Mouse (Mus musculus) T-helper 2 cell (primary cell): ENCODE measurements around the gene Zfp810.
"Not testable (repeated sequence)": the region's sequence is repeated elsewhere in the genome, so short reads cannot be mapped to it uniquely, and the experiment has no call there.

Source experiments
- in situ Hi-C: fragments of 300-600 bp; cut with MboI, MseI; formaldehyde crosslinking; loops from one replicate; pipeline ENCODE4 v1.15.1; 2025; ENCODE audit warnings: high pct_unique_total_duplicates

Gene Zfp810

GRCm38 (mm10) chr9:22307156-22307919, at the start of gene Zfp810:
Gene Zfp810 (minus strand): TSS chr9:22307648.
- in situ Hi-C loops, result no loop called here

- in situ Hi-C loops, result loop anchor here (25.0 kb wide), 1 partner anchor 1444 kb away; no protein-coding TSS in a partner anchor
Measured at GRCm38 (mm10) chr9:22355919-22356318, 48.5 kb upstream of the Zfp810 start.

DNA sequence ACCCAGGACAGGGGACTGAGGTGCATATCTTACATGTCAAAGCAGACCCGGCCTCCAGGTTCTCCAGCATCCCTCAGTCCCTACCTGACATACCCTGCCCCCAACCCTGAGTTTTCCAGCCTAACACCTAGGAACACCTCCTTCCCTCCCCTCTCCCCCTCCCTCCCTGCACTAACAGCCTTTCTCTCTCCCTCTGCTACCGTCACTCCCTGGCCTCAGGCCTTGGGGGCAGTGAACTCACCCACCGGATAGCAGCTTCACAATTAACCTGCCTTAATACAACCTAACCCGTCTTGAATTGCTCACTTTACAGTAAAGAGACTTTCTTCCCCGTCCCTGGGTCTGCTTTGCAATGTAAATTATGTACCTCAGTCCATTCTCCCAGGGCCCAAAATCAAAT, 46.5 kb upstream of the Zfp810 start:
- in situ Hi-C loops, result loop anchor here (25.0 kb wide), 1 partner anchor 1442 kb away; no protein-coding TSS in a partner anchor

GRCm38 (mm10) chr9:22353465-22353864, 46.0 kb upstream of the Zfp810 start:
- in situ Hi-C loops, result loop anchor here (25.0 kb wide), 1 partner anchor 1441 kb away; no protein-coding TSS in a partner anchor

DNA sequence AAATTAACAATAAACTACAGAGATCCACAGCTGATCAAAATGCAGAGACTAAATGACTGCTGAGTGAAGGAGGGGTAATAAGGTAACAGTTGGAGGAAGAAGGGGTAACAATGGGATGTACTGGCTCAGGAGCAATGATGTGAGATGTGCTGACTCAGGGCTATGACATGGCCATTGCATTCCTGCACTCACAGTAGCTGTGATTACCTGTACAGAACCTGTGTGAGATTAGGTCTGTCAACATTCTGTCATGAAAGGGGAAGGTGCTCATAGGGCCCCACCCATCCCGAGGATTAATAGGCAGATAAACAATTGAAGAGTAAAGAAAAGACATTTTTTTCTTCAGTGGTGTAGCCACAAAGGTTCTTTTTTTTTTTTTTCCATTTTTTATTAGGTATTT, 32.9 kb upstream of the Zfp810 start:
- in situ Hi-C loops, result no loop called here

GRCm38 (mm10) chr9:22337217-22337616, 29.8 kb upstream of the Zfp810 start:
- in situ Hi-C loops, result no loop called here

- in situ Hi-C loops, result no loop called here
Measured at GRCm38 (mm10) chr9:22327475-22328387, 20.3 kb upstream of the Zfp810 start.

DNA sequence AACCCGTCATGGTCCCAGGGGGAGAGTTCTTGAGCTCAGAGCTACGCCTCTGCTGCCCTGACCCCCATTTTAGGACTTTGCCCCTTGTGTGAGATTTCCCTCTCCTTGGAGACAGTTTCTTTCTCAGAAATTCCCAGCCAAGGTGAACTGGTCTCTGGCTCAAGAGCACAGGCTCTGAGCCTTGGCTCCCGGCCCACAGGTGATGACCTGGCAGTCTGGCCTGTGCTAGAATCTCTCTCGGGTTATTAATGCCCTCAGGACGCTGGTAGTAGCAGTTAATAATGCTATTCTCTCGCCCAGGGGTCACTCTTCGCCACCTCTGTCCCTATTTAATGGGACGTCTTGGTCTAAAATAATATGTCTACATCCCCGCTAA, 19.6 kb upstream of the Zfp810 start:
- in situ Hi-C loops, result no loop called here

GRCm38 (mm10) chr9:22324579-22324978, 17.1 kb upstream of the Zfp810 start:
- in situ Hi-C loops, result no loop called here

DNA sequence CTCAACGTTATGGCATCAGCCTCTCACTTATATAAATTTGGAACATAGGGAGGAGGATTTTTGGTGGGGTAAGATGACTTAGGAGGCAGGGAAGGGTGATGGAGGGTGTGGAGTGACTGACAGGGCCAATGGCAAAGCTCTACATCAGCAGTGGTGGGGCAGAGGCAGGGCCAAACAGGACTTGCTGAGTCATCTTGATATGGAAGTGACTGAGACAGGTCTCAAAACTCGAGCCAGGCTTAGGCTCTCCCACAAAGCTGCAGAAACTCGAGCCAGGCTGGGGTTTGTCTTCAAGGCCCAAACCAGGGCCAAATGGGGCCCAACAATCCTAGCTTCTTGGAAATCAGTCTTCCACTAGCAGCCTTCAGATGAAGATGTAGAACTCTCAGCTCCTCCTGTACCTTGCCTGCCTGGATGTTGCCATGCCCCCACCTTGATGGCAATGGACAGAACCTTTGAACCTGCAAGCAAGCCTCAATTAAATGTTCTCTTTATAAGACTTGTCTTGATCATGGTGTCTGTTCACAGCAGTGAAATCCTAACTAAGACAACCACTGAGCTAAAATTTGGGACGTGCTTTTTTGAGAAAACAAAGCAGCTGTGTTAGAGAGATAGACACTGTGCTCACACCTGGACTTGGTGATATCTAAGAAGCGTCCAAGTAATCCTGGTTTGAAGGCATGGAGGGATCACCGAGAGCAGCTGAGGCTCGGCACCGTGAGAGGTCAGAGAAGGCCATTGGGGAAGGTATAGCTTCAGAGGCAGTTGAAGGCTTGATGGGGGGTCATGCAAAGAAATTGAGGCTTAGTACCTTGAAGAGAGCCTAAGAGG, 15.1 kb upstream of the Zfp810 start:
- in situ Hi-C loops, result no loop called here

GRCm38 (mm10) chr9:22319109-22319508, 11.7 kb upstream of the Zfp810 start:
- in situ Hi-C loops, result no loop called here

DNA sequence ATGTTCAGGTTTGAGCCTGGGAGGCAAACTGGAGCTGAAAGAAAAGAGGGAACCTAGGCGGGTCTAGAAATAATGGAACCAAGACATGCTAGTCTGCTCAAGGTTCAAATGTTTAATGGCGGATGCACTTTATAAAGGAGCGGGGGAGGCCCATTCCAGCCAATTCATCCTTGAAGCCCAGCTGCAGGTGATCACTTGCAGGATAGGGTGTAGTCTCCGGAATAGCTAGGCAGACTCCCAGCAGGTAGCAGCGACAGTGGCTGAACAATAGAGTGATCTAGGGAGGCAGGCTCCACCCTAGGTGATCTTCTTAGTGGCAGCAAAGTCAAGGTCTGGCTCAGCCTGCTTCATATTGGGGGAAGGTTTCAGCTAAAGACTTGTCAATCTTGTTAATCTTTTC, 8.6 kb upstream of the Zfp810 start:
- in situ Hi-C loops, result not testable (repeated sequence)

DNA sequence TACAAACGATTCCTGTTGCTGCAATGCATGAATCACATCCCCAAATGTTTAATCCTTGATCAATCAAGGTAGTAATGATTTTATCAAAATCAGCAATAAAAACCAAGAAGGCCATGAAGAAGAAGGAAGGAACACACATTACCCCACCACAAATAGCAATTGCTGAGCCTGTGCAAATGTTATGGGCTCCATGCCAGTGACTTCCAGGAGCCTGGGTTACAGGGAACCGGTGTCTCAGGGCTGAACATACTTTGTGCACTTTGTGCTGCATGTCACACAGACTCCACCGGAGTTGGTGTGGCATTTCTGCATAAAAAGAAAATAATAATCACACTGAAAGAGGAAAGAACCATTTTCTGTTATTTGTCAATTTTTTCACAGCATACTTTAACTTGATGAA, 6.6 kb upstream of the Zfp810 start:
- in situ Hi-C loops, result no loop called here

DNA sequence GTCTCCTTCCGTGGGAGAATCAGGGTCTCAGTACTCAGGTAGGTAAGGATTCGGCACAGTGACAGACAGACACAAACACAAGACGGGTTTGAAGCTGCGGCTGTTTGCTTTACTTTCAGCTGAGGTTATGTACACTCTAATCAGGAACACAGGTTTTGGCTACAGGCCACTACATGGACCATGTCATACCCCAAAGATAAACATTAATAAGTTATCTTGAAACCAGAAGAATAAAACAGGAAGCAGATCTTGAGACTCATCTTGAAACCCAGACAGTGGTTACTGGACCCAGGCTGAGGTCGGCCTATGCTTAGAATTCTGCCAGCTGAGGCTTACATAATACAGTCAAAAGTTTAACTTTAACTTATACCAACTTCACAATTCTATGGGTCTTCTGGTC, 5.8 kb upstream of the Zfp810 start:
- in situ Hi-C loops, result no loop called here

GRCm38 (mm10) chr9:22309651-22310050, 2.2 kb upstream of the Zfp810 start:
- in situ Hi-C loops, result no loop called here

- in situ Hi-C loops, result not testable (repeated sequence)
Measured at GRCm38 (mm10) chr9:22307920-22308262, 443 bp upstream of the Zfp810 start.

DNA sequence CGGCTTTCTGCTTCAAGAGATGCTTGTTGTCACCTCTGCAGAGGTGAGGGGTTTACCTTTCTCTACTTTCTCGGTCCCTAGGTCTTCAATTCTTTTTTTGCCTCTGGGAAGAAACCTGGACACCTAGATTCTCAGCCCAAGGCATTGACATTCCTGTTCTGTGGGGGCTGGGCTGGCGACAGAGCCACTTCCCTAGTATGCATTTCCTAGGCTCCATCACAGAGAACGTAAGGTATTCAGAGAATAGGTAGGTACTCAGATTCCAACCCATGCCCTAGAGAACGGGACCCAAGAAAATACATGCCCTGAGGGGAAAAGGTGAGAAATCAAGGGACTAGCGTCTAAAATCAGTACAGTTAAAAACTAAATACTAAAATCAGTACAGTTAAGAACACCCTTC, 722 bp downstream of the Zfp810 start:
- in situ Hi-C loops, result no loop called here

GRCm38 (mm10) chr9:22302199-22302598, 5.2 kb downstream of the Zfp810 start:
- in situ Hi-C loops, result no loop called here

- in situ Hi-C loops, result no loop called here
Measured at GRCm38 (mm10) chr9:22278733-22279132, 28.7 kb downstream of the Zfp810 start.

DNA sequence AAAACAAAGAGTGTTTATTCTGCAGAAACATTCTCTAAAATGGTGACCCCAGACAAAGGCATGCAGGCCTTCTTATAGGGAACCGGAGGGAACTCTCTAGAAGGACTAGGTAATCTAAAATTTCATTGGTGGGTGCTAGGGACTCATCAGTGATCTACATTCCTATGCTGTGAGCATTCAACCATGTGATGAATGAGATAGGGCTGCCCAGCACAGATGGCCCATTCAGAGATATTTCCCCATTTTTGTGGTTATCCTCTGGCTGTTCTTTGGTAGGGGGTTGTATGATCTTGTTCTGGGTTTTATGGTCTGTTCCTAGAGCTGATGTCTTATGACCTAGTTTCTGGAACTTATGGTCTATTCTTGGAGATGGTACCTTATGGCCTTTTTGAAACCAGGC, 38.6 kb downstream of the Zfp810 start:
- in situ Hi-C loops, result no loop called here

GRCm38 (mm10) chr9:22262611-22263010, 44.8 kb downstream of the Zfp810 start:
- in situ Hi-C loops, result no loop called here

DNA sequence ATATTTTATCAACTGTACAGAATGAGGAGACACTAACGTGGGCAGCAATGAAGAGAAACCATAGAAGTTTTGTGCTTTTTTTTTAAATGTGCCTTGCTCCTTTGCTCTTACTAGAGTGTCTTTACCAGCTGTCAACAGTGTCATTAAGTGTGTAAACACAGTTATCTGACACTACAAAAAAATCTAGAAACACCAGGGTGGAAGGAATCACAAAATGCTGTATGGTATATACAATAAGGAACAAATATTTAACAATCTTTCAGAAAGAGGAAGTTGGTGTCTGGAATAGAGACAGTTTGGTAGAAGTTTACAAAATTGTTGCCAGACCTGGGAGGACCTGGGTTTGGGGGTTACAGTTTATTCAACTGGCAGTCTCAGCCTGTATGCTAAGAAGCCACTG, 45.9 kb downstream of the Zfp810 start:
- in situ Hi-C loops, result no loop called here
